Mouse (Mus musculus) thymus, adult 2 months (tissue): ENCODE data around the gene Npy1r. TPM values are rescaled to one million over a fixed set of nuclear protein-coding genes. Genes with fewer than 3 reads are reported as not detected.

Source experiments
- DNase-seq: peaks from one replicate; pipeline ENCODE4 v3.0.0; 2021
- H3K27ac ChIP-seq: fragments of 200-500 bp; 2 replicates; pipeline ENCODE4 v1.5.1; 2012; ENCODE audit warnings: low read length, control low read depth; ENCODE audit not compliant: control insufficient read depth, insufficient read depth
- H3K27me3 ChIP-seq: fragments of 200-500 bp; 2 replicates; pipeline ENCODE4 v1.6.1; 2012; ENCODE audit warnings: mild to moderate bottlenecking, low read length, moderate library complexity, mixed read lengths; ENCODE audit not compliant: control insufficient read depth, insufficient read depth
- H3K36me3 ChIP-seq: fragments of 200-500 bp; 2 replicates; pipeline ENCODE4 v1.6.1; 2012; ENCODE audit warnings: mild to moderate bottlenecking, low read length, moderate library complexity; ENCODE audit not compliant: control insufficient read depth, insufficient read depth
- H3K4me1 ChIP-seq: fragments of 200-500 bp; replicated peaks from 2 replicates; pipeline ENCODE4 v1.6.1; 2012; ENCODE audit warnings: low read length; ENCODE audit not compliant: control insufficient read depth, insufficient read depth
- H3K4me3 ChIP-seq: fragments of 200-500 bp; 2 replicates; pipeline ENCODE4 v1.5.1; 2012; ENCODE audit warnings: mild to moderate bottlenecking, low read length, control low read depth, moderate library complexity; ENCODE audit not compliant: control insufficient read depth, insufficient read depth
- CTCF ChIP-seq: fragments of 200-500 bp; IDR thresholded peaks from 2 replicates; pipeline ENCODE4 v1.5.1; 2012; ENCODE audit warnings: mild to moderate bottlenecking, control low read depth, low read length, moderate library complexity, borderline replicate concordance; ENCODE audit not compliant: control insufficient read depth, poor library complexity, insufficient read depth; ENCODE audit errors: extremely low read depth
- POLR2A ChIP-seq: fragments of 200-500 bp; IDR thresholded peaks from 2 replicates; pipeline ENCODE4 v1.6.1; 2012; ENCODE audit warnings: mild to moderate bottlenecking, low read length, control low read depth, moderate library complexity; ENCODE audit not compliant: control insufficient read depth, poor library complexity, insufficient read depth; ENCODE audit errors: extremely low read depth
- WGBS: fragments of 180-500 bp; shearing (Covaris S2); methylation state at CpG from one replicate; pipeline ENCODE4 v1.1.7; 2018; 5-methylcytosine and 5-hydroxymethylcytosine counted together
- polyA plus RNA-seq: library from polyadenylated mRNA; depleted of rRNA; stranded (reverse); fragments of >200 nt; gene quantifications from 2 replicates; pipeline ENCODE4 v1.2.3, GENCODE M21; 2012; rRNA removed

The Npy1r gene
- 0.77 and 1.1 TPM in 2 replicates for polyA plus RNA-seq

GRCm38 (mm10) chr8:66696970-66697843 is at the start of gene Npy1r:
TSS of gene Npy1r (plus strand) at chr8:66697192.
- H3K27ac ChIP-seq: no peak within 1 kb of the TSS
- no peaks in the 10 kb centered on the region for H3K36me3 ChIP-seq
- H3K27me3 ChIP-seq: no peaks in the 10 kb centered on the region
- TF ChIP-seq CTCF (no peak), POLR2A (no peak)
- no peaks in the 10 kb centered on the region for H3K4me1 ChIP-seq
- H3K4me3 ChIP-seq: no peak within 1 kb of the TSS
- WGBS: 7% methylated on average over 30 of the region's 30 CpGs
- no peak for DNase-seq

GRCm38 (mm10) chr8:66681261-66681660 is 15.7 kb upstream of the Npy1r start:
- WGBS: 77% methylated on average over 2 of the region's 2 CpGs
- no peak overlapping the region for H3K4me3 ChIP-seq
- no peak for DNase-seq
- TF ChIP-seq POLR2A: no peak
- no peak for TF ChIP-seq CTCF
- no peaks in the 10 kb centered on the region for H3K36me3 ChIP-seq
- H3K27ac ChIP-seq: no peak overlapping the region
- no peaks in the 10 kb centered on the region for H3K27me3 ChIP-seq
- no peaks in the 10 kb centered on the region for H3K4me1 ChIP-seq

GRCm38 (mm10) chr8:66687511-66688329 is 9.3 kb upstream of the Npy1r start, which contains the start of gene Npy5r:
TSS of gene Npy5r (minus strand) at chr8:66688128.
- Histone ChIP-seq H3K4me1 (no peaks in the 10 kb centered on the region), H3K36me3 (no peaks in the 10 kb centered on the region), H3K27ac (no peak within 1 kb of the TSS), H3K27me3 (no peaks in the 10 kb centered on the region), H3K4me3 (no peak within 1 kb of the TSS)
- 9% methylated on average over 43 of the region's 43 CpGs for WGBS
- DNase-seq: no peak
- no peak for TF ChIP-seq CTCF
- no peak for TF ChIP-seq POLR2A

DNA sequence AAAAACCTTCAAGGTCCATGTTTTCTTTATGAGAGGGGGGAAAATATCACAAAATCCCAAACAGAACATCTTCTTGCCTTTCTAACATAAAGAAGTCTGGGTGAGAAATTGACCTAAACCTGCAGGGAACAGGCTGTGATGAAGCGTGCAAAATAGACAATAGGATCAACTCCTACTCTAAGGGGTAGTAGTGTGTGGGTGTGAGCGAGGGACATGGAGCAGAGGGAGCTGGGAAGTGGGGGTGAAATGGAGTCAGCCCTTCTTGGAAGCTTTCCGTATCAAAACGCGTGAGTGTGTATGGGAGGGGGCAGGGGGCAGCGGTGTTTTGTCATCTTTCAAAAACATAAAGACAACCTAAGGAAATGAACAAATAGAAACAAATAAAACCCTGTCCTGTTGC is 8.6 kb upstream of the Npy1r start:
- H3K27ac ChIP-seq: no peak overlapping the region
- H3K27me3 ChIP-seq: no peaks in the 10 kb centered on the region
- no peaks in the 10 kb centered on the region for H3K4me1 ChIP-seq
- TF ChIP-seq CTCF: no peak
- no peak for TF ChIP-seq POLR2A
- 61% methylated on average over 6 of the region's 6 CpGs for WGBS
- H3K36me3 ChIP-seq: no peaks in the 10 kb centered on the region
- DNase-seq: no peak
- no peak overlapping the region for H3K4me3 ChIP-seq

GRCm38 (mm10) chr8:66688799-66689198 is 8.2 kb upstream of the Npy1r start:
- Histone ChIP-seq H3K4me1 (no peaks in the 10 kb centered on the region), H3K36me3 (no peaks in the 10 kb centered on the region), H3K27ac (no peak overlapping the region), H3K27me3 (no peaks in the 10 kb centered on the region), H3K4me3 (no peak overlapping the region)
- 57% methylated on average over 4 of the region's 4 CpGs for WGBS
- no peak for DNase-seq
- TF ChIP-seq CTCF (no peak), POLR2A (no peak)

GRCm38 (mm10) chr8:66690402-66690801 is 6.6 kb upstream of the Npy1r start:
- no peak for DNase-seq
- TF ChIP-seq POLR2A (no peak), CTCF (no peak)
- 81% methylated on average over 5 of the region's 5 CpGs for WGBS

GRCm38 (mm10) chr8:66698011-66698410 is 1.0 kb downstream of the Npy1r start:
- Histone ChIP-seq H3K27ac (no peak overlapping the region), H3K36me3 (no peaks in the 10 kb centered on the region), H3K27me3 (no peaks in the 10 kb centered on the region), H3K4me1 (no peaks in the 10 kb centered on the region), H3K4me3 (no peak overlapping the region)
- 11% methylated on average over 7 of the region's 7 CpGs for WGBS
- TF ChIP-seq POLR2A (no peak), CTCF (no peak)
- DNase-seq: no peak

More at GRCm38 (mm10) chr8:66690402-66690801, 6.6 kb upstream of the Npy1r start:
- Histone ChIP-seq H3K4me3 (no peak overlapping the region), H3K27me3 (no peaks in the 10 kb centered on the region), H3K27ac (no peak overlapping the region), H3K36me3 (no peaks in the 10 kb centered on the region), H3K4me1 (no peaks in the 10 kb centered on the region)
